Mouse (Mus musculus): Measurements from ENCODE around the gene Slc7a3.

GRCm38 (mm10) chrX:101131992-101132791, 46.4 kb upstream of the Slc7a3 start:
- TF ChIP-seq CTCF (IDR thresholded peaks at IDR 0.05; ENCODE audit: borderline replicate concordance, insufficient read depth, low read length) (no peak), POLR2A (IDR thresholded peaks at IDR 0.05; ENCODE audit: low read depth, low read length) (no peak)

Measured in embryonic fibroblast, embryonic 13.5 days (primary cell).